ENCODE assay signal across 20 mouse cellular contexts in the genomic region with DNA sequence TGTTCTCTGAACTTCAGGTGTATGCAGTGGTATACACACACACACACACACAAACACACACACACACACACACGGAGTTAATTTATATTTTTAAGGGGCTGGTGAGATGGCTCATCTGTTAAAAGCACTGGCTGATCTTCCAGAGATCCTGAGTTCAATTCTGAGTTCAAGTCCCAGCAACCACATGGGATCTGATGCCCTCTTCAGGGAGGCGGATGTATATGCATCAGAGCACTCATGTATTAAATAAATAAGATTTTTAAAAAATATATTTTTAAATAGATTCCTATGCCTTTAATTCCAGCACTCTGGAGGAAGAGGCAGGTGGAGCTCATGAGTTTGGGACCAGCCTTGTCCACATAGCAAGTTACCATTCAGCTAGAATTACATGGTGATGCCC.
"Had no signal": no experiment of that assay in that cellular context is flagged by ENCODE, and none has a peak within 500 bp of the region (broad histone marks: within the 10 kb centered on the region; RNA-seq: fewer than 3 reads in every experiment).

No protein-coding gene starts in this region.

- H3K9ac ChIP-seq: kidney, embryonic 15.5 days; limb, embryonic 12.5 days; limb, embryonic 15.5 days; liver, embryonic 14.5 days; liver, postnatal 0 days; lung, embryonic 14.5 days; midbrain, embryonic 12.5 days; midbrain, embryonic 15.5 days; neural tube, embryonic 12.5 days; neural tube, embryonic 15.5 days; stomach, embryonic 15.5 days had no signal

- DNase-seq: kidney, adult 11 months; kidney, adult 8-10 months; kidney, postnatal 10 days; kidney, postnatal 36 days; liver, postnatal 0 days; lung, embryonic 14.5 days; lung, postnatal 36 days; right cerebral cortex, adult 18-20 months; right cerebral cortex, postnatal 14 days; spleen, adult 18-20 months; thymus, postnatal 25 days had no signal

- H3K9me3 ChIP-seq: kidney, embryonic 15.5 days; limb, embryonic 12.5 days; limb, embryonic 15.5 days; midbrain, embryonic 12.5 days; midbrain, embryonic 15.5 days; neural tube, embryonic 12.5 days; neural tube, embryonic 15.5 days; stomach, embryonic 15.5 days had no signal

- H3K36me3 ChIP-seq: kidney, embryonic 15.5 days; limb, embryonic 12.5 days; limb, embryonic 15.5 days; midbrain, embryonic 12.5 days; midbrain, embryonic 15.5 days; neural tube, embryonic 12.5 days; neural tube, embryonic 15.5 days; stomach, embryonic 15.5 days had no signal

- H3K27ac ChIP-seq: kidney, embryonic 15.5 days; limb, embryonic 12.5 days; limb, embryonic 15.5 days; liver, embryonic 14.5 days; midbrain, embryonic 12.5 days; midbrain, embryonic 15.5 days; neural tube, embryonic 12.5 days; neural tube, embryonic 15.5 days; stomach, embryonic 15.5 days had no signal

- H3K4me1 ChIP-seq: kidney, embryonic 15.5 days; limb, embryonic 12.5 days; limb, embryonic 15.5 days; midbrain, embryonic 12.5 days; midbrain, embryonic 15.5 days; neural tube, embryonic 12.5 days; neural tube, embryonic 15.5 days; stomach, embryonic 15.5 days had no signal

- H3K4me3 ChIP-seq: kidney, embryonic 15.5 days; limb, embryonic 12.5 days; limb, embryonic 15.5 days; midbrain, embryonic 12.5 days; midbrain, embryonic 15.5 days; neural tube, embryonic 12.5 days; neural tube, embryonic 15.5 days; stomach, embryonic 15.5 days had no signal

- H3K27me3 ChIP-seq: kidney, embryonic 15.5 days; limb, embryonic 12.5 days; limb, embryonic 15.5 days; midbrain, embryonic 12.5 days; midbrain, embryonic 15.5 days; neural tube, embryonic 12.5 days; neural tube, embryonic 15.5 days; stomach, embryonic 15.5 days had no signal
